In genomic region chr5:121474610-121475009, GRCm38 (mm10) we compare ENCODE assay signal across 27 mouse cellular contexts. TPM values are rescaled to one million over a fixed set of nuclear protein-coding genes. Genes with fewer than 3 reads are reported as not detected.
DNase-seq lines count a peak whose midpoint lies in the region; ATAC-seq and TF ChIP-seq lines count a peak whose summit lies in the region.
"Had no signal": no experiment of that assay in that cellular context is flagged by ENCODE, and none has a peak within 500 bp of the region (broad histone marks: within the 10 kb centered on the region; RNA-seq: fewer than 3 reads in every experiment).

No protein-coding gene starts in this region.

- H3K9me3 ChIP-seq in kidney, embryonic 16.5 days (ENCODE audit: low read length), result no peaks in the 10 kb centered on the region
- H3K9me3 ChIP-seq in kidney, embryonic 15.5 days (replicated peaks), result no peaks in the 10 kb centered on the region
- H3K9me3 ChIP-seq: heart, embryonic 13.5 days; hindbrain, embryonic 13.5 days; limb, embryonic 13.5 days; midbrain, embryonic 15.5 days; neural tube, embryonic 12.5 days had no signal

- no peak overlapping the region for H3K27ac ChIP-seq in kidney, embryonic 16.5 days (ENCODE audit: low read length)
- H3K27ac ChIP-seq in kidney, embryonic 15.5 days, result peak overlapping the region; percentile 16
- H3K27ac ChIP-seq: heart, embryonic 13.5 days; hindbrain, embryonic 13.5 days; kidney, postnatal 0 days; layer of hippocampus, adult 2 months; limb, embryonic 13.5 days; macrophage; midbrain, embryonic 15.5 days; neural tube, embryonic 12.5 days had no signal

- no peak overlapping the region for H3K4me3 ChIP-seq in kidney, embryonic 16.5 days (ENCODE audit: low read length)
- H3K4me3 ChIP-seq in lung, adult 2 months (replicated peaks; ENCODE audit: extremely low read depth, low read depth, low read length), result no peak overlapping the region
- H3K4me3 ChIP-seq in kidney, embryonic 15.5 days (replicated peaks), result no peak overlapping the region
- H3K4me3 ChIP-seq: heart, embryonic 13.5 days; hindbrain, embryonic 13.5 days; layer of hippocampus, adult 2 months; limb, embryonic 13.5 days; midbrain, embryonic 15.5 days; neural tube, embryonic 12.5 days had no signal

- TF ChIP-seq POLR2A in lung, adult 2 months (IDR thresholded peaks at IDR 0.05; ENCODE audit: borderline replicate concordance, extremely low read depth, low read depth, low read length), result no peak

- no peaks in the 10 kb centered on the region for H3K4me1 ChIP-seq in kidney, embryonic 16.5 days (ENCODE audit: insufficient read depth, low read length)
- peaks cover 2% of the 10 kb centered on the region; the same call in 1 of the 2 replicates for H3K4me1 ChIP-seq in lung, adult 2 months (ENCODE audit: control insufficient read depth, insufficient read depth, low read length)
- H3K4me1 ChIP-seq in kidney, embryonic 15.5 days, result no peaks in the 10 kb centered on the region
- H3K4me1 ChIP-seq: hindbrain, embryonic 13.5 days; limb, embryonic 13.5 days; midbrain, embryonic 15.5 days; neural tube, embryonic 12.5 days had no signal

- H3K27me3 ChIP-seq in kidney, embryonic 16.5 days (ENCODE audit: insufficient read depth, low read length), result no peaks in the 10 kb centered on the region
- no peaks in the 10 kb centered on the region for H3K27me3 ChIP-seq in kidney, embryonic 15.5 days
- H3K27me3 ChIP-seq: heart, embryonic 13.5 days; hindbrain, embryonic 13.5 days; limb, embryonic 13.5 days; midbrain, embryonic 15.5 days; neural tube, embryonic 12.5 days had no signal

- no peak for TF ChIP-seq CTCF in lung, adult 2 months (IDR thresholded peaks at IDR 0.05; ENCODE audit: insufficient read depth, low read length)

- H3K4me2 ChIP-seq in kidney, embryonic 16.5 days (replicated peaks; ENCODE audit: low read depth, low read length), result no peak overlapping the region
- no peak overlapping the region for H3K4me2 ChIP-seq in kidney, embryonic 15.5 days
- H3K4me2 ChIP-seq: heart, embryonic 13.5 days; hindbrain, embryonic 13.5 days; limb, embryonic 13.5 days; midbrain, embryonic 15.5 days; neural tube, embryonic 12.5 days had no signal

- DNase-seq in kidney, adult 11 months, result peak; percentile 56
- peak; percentile 30 for DNase-seq in lung, adult 2 months
- no peak for DNase-seq in lung, postnatal 10 days
- peak; percentile 60 for DNase-seq in lung, postnatal 36 days
- no peak for DNase-seq in layer of hippocampus, adult 8-10 months (ENCODE audit: low spot score in 2 of 2)
- DNase-seq in gastrocnemius, adult 18-20 months (ENCODE audit: low spot score), result no peak
- DNase-seq: adrenal gland, postnatal 25 days; cerebellum, adult 9-10 months; forebrain, postnatal 0 days; gastrocnemius, postnatal 25 days; heart, adult 18-20 months; layer of hippocampus, postnatal 36 days; thymus, postnatal 25 days had no signal

- no peak for ATAC-seq in kidney, embryonic 16.5 days (ENCODE audit: low FRiP score, low TSS enrichment)
- ATAC-seq in kidney, embryonic 15.5 days (replicated peaks; ENCODE audit: low FRiP score), result no peak
- ATAC-seq: forebrain, postnatal 0 days; midbrain, embryonic 15.5 days had no signal

- no peaks in the 10 kb centered on the region for H3K36me3 ChIP-seq in kidney, embryonic 16.5 days (ENCODE audit: insufficient read depth, low read length)
- no peaks in the 10 kb centered on the region for H3K36me3 ChIP-seq in kidney, embryonic 15.5 days
- H3K36me3 ChIP-seq: heart, embryonic 13.5 days; hindbrain, embryonic 13.5 days; limb, embryonic 13.5 days; midbrain, embryonic 15.5 days; neural tube, embryonic 12.5 days had no signal

- H3K9ac ChIP-seq in kidney, embryonic 16.5 days (replicated peaks; ENCODE audit: low read length), result no peak overlapping the region
- H3K9ac ChIP-seq in kidney, embryonic 15.5 days, result no peak overlapping the region
- H3K9ac ChIP-seq: forebrain, postnatal 0 days; heart, embryonic 13.5 days; hindbrain, embryonic 13.5 days; limb, embryonic 13.5 days; midbrain, embryonic 15.5 days; neural tube, embryonic 12.5 days had no signal

- 52% methylated on average over 7 of the region's 7 CpGs for WGBS in kidney, embryonic 16.5 days
- 46% methylated on average over 7 of the region's 7 CpGs for WGBS in lung, adult 2 months
- 66% methylated on average over 7 of the region's 7 CpGs for WGBS in kidney, embryonic 15.5 days

RNA-seq across cellular contexts. Expression of gene Erp29, which starts 22.3 kb away (rescaled TPM):
- polyA plus RNA-seq in kidney, embryonic 16.5 days (2015; fragmentation: Nextera tagmentation; extraction: Ambion mirVana), result 203 and 208 TPM in 2 replicates
- polyA plus RNA-seq in lung, adult 2 months (2012; rRNA removed), result 30.3 and 34.0 TPM in 2 replicates
- polyA plus RNA-seq in kidney, embryonic 15.5 days (2015; fragmentation: Nextera tagmentation; extraction: Ambion mirVana), result 165 and 174 TPM in 2 replicates
- total RNA-seq in layer of hippocampus, adult 8-10 months (2022), result 100 to 1,000 TPM; 138 to 165 (median 145) TPM
- total RNA-seq in gastrocnemius, adult 18-20 months (2021), result 10 to 100 TPM; 28.6 to 38.1 TPM

RNA-seq across cellular contexts. Expression of gene Tmem116, which starts 22.9 kb away (rescaled TPM):
- 11.5 and 14.0 TPM in 2 replicates for polyA plus RNA-seq in kidney, embryonic 16.5 days (2015; fragmentation: Nextera tagmentation; extraction: Ambion mirVana)
- polyA plus RNA-seq in lung, adult 2 months (2012; rRNA removed), result 23.6 and 24.2 TPM in 2 replicates
- 6.7 and 8.5 TPM in 2 replicates for polyA plus RNA-seq in kidney, embryonic 15.5 days (2015; fragmentation: Nextera tagmentation; extraction: Ambion mirVana)
- 1 to 10 TPM; 7.2 to 9.5 (median 8.5) TPM for total RNA-seq in layer of hippocampus, adult 8-10 months (2022)
- 1 to 10 TPM; 7.4 to 7.5 TPM for total RNA-seq in gastrocnemius, adult 18-20 months (2021)

RNA-seq across cellular contexts. Expression of gene Adam1b, which starts 28.6 kb away (rescaled TPM):
- 0.22 and 0.24 TPM in 2 replicates for polyA plus RNA-seq in kidney, embryonic 16.5 days (2015; fragmentation: Nextera tagmentation; extraction: Ambion mirVana)
- not detected in 2 replicates for polyA plus RNA-seq in lung, adult 2 months (2012; rRNA removed)
- 0.08 and 0.22 TPM in 2 replicates for polyA plus RNA-seq in kidney, embryonic 15.5 days (2015; fragmentation: Nextera tagmentation; extraction: Ambion mirVana)
- not detected for total RNA-seq in layer of hippocampus, adult 8-10 months (2022)
- total RNA-seq in gastrocnemius, adult 18-20 months (2021), result not detected
- total RNA-seq: adrenal gland, postnatal 25 days; forebrain, postnatal 0 days; gastrocnemius, postnatal 25 days; heart, adult 18-20 months; heart, postnatal 25 days; layer of hippocampus, adult 2 months; left cerebral cortex, postnatal 14 days had no signal
- polyA plus RNA-seq: brain, embryonic 14.5 days; forebrain, postnatal 0 days; limb, embryonic 13.5 days; liver, embryonic 16.5 days; macrophage; neural tube, embryonic 12.5 days had no signal

Comparison
In these comparisons a context has a peak if more than half of its experiments do, and no peak if none do; other contexts are left out.
1. DNase-seq: peak in kidney, adult 11 months (single experiment), lung, adult 2 months (single experiment) and lung, postnatal 36 days (single experiment); none in lung, postnatal 10 days (single experiment), layer of hippocampus, adult 8-10 months (0 of 2) and gastrocnemius, adult 18-20 months (single experiment).